Mouse (Mus musculus): ENCODE measurements around the gene Samd1. TPM values are rescaled to one million over a fixed set of nuclear protein-coding genes. Genes with fewer than 3 reads are reported as not detected.
"Not testable (repeated sequence)": the region's sequence is repeated elsewhere in the genome, so short reads cannot be mapped to it uniquely, and the experiment has no call there.

Gene Samd1
- total RNA-seq, 2 experiments from 2014 or later: 40.8 to 41.6 TPM

GRCm38 (mm10) chr8:83983222-83983621 lies 14.2 kb upstream of the Samd1 start:
- DNase-seq: not testable (repeated sequence)

DNA sequence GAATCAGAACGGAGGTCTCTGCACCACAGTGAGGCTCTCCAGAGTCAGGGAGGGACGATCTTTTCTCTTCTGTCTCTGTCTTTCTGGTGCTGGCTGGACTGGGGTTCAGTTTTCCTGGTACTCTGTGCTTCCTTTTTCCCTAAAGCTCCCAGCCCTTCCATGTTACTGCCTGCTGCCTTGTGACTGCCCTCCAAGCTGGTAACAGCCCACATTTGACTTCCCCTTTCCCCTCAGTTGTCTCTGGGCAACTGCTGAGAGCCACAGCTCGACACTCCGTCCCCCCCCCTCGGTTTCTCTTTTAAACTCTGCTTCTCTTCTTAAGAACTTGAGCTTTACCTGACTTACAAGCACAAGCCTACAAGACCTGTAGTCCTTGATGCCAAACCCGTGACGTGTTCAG lies 8.2 kb upstream of the Samd1 start:
- DNase-seq: no peak

GRCm38 (mm10) chr8:83990170-83990569 lies 7.3 kb upstream of the Samd1 start:
- no peak for DNase-seq

GRCm38 (mm10) chr8:83992488-83992887 lies 5.0 kb upstream of the Samd1 start:
- DNase-seq: no peak

GRCm38 (mm10) chr8:83994030-83994429 lies 3.4 kb upstream of the Samd1 start:
- DNase-seq: no peak

GRCm38 (mm10) chr8:83995973-83996372 lies 1.5 kb upstream of the Samd1 start:
- peak; percentile 28 for DNase-seq

GRCm38 (mm10) chr8:83996567-83997505 lies 636 bp upstream of the Samd1 start:
- DNase-seq: peak; percentile 94

- DNase-seq: peak; percentile 68
Observed at GRCm38 (mm10) chr8:83998231-83999056, 972 bp downstream of the Samd1 start.

DNA sequence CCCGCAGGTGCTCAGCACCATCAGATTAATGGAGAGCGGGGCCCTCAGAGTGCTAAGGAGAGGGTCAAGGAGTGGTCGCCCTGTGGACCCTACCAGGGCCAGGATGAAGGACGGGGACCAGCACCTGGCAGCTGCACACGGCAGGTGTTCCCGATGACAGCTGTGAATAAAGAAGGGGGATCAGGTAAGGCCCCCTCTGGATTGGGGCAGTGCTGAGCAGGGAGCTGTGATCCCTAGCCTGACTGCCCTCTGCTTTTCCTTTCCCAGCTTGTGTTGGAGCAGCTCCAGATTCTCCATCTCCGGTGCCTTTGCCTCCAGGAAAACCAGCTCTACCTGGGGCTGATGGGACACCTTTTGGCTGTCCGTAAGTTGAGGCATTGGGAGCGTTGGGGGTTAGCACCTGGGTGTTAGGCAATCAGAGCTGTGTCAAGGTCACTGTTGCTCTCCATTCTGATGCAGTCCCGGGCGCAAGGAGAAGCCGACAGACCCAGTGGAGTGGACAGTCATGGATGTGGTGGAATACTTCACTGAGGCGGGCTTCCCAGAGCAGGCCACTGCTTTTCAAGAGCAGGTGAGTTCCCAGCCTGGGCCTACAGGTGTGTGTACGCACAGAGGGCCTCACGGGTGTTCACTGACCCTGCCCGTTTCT lies 1.7 kb downstream of the Samd1 start:
- peak; percentile 27 for DNase-seq

GRCm38 (mm10) chr8:83999825-84000224 lies 2.4 kb downstream of the Samd1 start:
- DNase-seq: no peak

DNA sequence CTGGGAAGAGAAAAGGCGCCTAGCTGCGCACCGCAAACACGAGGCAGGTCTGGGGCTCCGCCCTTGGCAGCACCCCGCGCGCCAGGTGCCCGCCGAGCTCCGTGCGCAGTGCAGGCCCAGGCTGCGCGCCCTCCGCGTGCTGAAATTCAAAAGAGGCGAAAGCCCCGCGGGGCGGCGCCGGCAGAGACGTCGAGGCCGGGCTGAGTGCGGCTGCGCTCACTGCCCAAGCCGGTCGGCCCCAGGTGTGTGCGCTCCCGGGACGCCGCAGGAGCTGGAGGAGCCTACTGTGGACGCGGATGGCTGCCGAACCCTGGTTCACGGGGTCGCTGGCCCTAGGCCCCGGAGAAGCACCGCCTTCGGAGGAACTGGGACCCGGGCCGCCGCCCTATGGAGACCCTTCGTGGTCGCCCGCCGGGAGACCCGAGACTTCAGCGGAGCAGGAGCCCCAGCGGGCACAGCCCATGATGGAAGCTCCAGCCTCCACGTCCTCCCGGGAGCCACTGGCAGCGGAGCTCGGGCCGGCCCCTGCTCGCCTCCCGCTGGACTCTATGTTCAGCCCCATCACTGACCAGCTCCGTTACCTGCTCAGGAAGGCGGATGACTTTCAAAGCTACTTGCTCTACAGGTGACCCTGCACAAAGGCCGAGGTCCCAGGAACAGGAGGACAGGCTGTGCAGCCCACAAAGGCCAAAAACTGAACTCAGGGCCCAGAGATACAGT lies 4.0 kb downstream of the Samd1 start, which contains the start of gene 1700067K01Rik:
1700067K01Rik (plus strand) TSS at position 222 of the 720 bp plus-strand sequence.
- DNase-seq: no peak

DNA sequence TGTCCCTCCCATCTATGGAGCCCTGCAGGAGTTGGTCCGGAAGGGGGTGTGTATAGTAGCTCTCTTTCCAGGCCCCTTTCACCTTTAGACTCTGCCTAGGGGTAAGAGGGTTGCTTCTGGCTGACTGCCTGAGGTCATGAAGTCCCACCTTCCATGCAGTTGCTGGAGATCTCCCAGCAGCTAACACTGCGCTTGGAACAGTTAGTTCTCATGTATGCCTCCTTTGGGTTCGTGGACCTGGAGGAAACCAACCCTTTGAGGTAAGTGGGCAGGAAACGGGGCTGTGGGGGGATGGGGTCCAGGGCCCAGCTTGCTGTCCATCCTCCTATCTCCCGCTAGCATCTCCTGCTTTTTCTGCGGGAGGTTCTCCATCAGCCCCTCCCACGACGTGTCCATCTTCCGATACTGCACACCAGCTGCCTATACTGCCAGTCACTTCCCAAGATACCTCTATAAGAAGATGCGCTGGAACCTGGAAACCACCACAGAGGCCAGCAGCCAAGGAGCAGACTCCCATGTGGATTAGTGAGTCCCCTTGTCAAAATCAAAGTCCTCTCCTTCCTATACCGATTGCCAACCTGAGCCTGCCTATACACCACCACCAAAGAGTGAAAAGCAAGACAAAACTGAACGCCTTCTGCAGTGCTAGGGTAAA lies 5.6 kb downstream of the Samd1 start:
- DNase-seq: no peak

GRCm38 (mm10) chr8:84003612-84004246 lies 6.3 kb downstream of the Samd1 start:
- no peak for DNase-seq

DNA sequence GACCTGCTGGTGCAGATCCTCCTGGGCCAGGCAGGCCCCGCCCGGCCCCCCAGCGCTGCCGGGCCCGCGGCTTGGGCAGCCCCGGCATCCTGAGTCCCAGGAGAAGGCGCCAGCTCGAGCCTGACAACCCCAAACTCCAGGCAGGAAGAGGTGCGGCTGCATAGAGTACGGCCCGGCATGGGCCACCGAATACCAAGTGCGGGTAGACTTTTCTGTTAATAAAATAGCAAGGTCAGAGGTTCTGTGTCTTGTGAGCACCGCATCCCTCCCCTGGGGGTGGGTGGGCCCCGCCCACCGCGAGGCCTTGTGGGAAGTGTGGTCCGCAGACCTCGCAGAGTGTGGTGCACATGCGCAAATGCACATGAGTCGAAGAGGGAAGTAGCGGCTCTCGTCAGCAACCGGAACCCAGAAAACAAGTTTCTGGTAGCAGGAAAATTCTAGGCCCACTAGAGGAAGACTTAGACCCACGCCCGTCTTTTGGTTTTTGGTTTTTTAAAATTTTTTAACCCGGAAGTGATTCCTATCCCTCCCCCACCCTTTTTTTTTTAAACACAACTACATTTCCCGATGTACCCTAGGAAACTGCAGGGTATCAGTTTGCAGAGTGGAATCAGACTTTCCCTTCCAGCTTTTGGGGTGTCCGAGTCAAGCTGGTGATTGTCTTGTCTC lies 7.2 kb downstream of the Samd1 start:
- peak; percentile 96 for DNase-seq

GRCm38 (mm10) chr8:84005502-84005901 lies 8.0 kb downstream of the Samd1 start:
- DNase-seq: not testable (repeated sequence)

DNA sequence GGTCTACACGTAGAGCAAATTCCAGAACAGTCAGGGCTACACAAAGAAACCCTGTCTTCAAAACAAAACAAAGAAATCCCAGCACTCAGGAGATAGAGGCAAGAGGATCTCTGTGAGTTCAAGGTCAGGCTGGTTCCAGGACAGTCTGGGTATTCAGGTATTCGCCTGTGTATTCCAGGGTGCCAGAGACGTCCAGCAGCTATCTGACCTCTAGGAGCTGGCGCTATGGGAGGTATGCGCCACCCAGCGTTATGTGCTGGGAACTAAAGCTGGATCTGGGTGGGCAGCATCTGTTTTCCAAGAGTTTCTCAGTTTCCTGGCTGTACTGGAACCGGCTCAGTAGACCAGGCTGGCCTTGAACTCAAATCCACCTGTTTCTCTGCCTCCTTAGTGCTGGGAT lies 10.9 kb downstream of the Samd1 start:
- DNase-seq: peak; percentile 28

GRCm38 (mm10) chr8:84009876-84010275 lies 12.4 kb downstream of the Samd1 start:
- DNase-seq: peak; percentile 94

DNA sequence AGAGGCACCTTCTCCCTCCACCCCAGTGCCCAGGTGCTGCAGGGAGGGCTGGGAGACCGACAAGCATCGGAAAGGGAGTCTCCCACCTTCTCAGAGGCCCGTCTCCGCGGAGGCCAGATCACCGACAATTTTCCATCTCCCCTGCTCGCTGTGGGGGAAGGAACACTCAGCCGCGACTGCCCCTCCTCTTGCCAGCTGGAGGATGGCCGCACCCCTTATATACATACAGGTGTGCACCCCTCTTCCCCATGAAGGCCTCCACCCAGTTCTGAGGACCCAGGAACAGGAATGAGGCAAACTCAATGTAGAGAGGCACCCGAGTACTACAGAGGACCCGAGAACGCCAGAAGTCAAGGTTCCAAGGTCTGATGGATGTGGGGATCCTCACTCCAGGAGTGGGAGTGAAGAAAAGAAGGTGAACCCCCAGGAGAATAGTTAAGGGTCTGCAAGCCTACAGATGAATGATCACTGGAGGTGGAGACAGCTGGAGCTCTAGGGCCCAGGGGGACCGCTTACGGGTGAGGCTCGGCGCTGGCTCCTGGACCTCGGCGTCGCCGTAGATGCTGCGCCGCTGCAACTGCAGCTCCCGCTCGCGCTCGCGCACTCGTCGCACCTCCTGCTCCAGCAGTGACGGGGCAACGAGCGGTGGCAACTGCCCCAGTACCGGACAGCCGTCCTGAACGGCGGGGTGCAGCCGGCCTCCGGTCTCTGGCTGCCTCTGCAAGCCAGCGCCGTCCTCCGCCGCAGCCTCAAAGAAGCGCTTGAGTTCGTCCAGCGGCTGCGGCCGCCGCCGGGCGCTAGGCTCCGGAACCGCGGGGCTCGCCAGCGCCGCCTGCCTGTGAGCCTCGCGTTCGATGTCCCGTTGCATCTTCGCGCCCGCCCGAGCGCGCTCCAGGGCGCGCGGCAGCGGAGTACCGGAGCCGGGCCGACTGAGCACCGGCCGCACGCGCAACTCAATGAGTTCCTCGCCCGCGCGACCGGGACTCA lies 13.4 kb downstream of the Samd1 start:
- peak; percentile 90 for DNase-seq

Data from adrenal gland, postnatal 10 days (tissue).